Mouse (Mus musculus) heart, embryonic 13.5 days (tissue): ENCODE results near the gene Sdk1. TPM values are rescaled to one million over a fixed set of nuclear protein-coding genes. Genes with fewer than 3 reads are reported as not detected.

Experiments used
- ATAC-seq: fragments of 200-750 bp; cut with Nextera tagmentation; 2 replicates; pipeline ENCODE4 v1.8.0; 2017; ENCODE audit warnings: moderate TSS enrichment; ENCODE audit not compliant: insufficient number of reproducible peaks, low FRiP score, low TSS enrichment; ENCODE audit errors: extremely low read depth
- H3K27ac ChIP-seq: fragments of 300-500 bp; sonication (generic); replicated peaks from 2 replicates; pipeline ENCODE4 v1.5.1; 2015; ENCODE audit warnings: moderate library complexity, mild to moderate bottlenecking, inconsistent platforms
- H3K27me3 ChIP-seq: fragments of 300-500 bp; sonication (generic); replicated peaks from 2 replicates; pipeline ENCODE4 v1.6.1; 2015; ENCODE audit warnings: mild to moderate bottlenecking, inconsistent platforms
- H3K36me3 ChIP-seq: fragments of 300-500 bp; sonication (generic); 2 replicates; pipeline ENCODE4 v1.6.1; 2015; ENCODE audit warnings: mild to moderate bottlenecking, inconsistent platforms
- H3K4me1 ChIP-seq: fragments of 300-500 bp; sonication (generic); 2 replicates; pipeline ENCODE4 v1.6.1; 2015; ENCODE audit warnings: inconsistent platforms
- H3K4me2 ChIP-seq: fragments of 300-500 bp; sonication (generic); 2 replicates; pipeline ENCODE4 v1.6.1; 2015; ENCODE audit warnings: inconsistent platforms, mild to moderate bottlenecking, moderate library complexity
- H3K4me3 ChIP-seq: fragments of 300-500 bp; sonication (generic); 2 replicates; pipeline ENCODE4 v1.5.1; 2015; ENCODE audit warnings: moderate library complexity, mild to moderate bottlenecking, inconsistent platforms
- H3K9ac ChIP-seq: fragments of 300-500 bp; sonication (generic); 2 replicates; pipeline ENCODE4 v1.6.1; 2015; ENCODE audit warnings: inconsistent platforms, mild to moderate bottlenecking, moderate library complexity
- H3K9me3 ChIP-seq: fragments of 300-500 bp; sonication (generic); 2 replicates; pipeline ENCODE4 v1.6.1; 2016; ENCODE audit warnings: inconsistent platforms
- WGBS: fragments of 180-500 bp; shearing (Covaris S2); methylation state at CpG from one replicate; pipeline ENCODE4 v1.1.7; 2015; ENCODE audit warnings: mixed read lengths; 5-methylcytosine and 5-hydroxymethylcytosine counted together
- polyA plus RNA-seq: library from polyadenylated mRNA; unstranded; fragments of >200 nt; fragmentation: Nextera tagmentation; extraction: Ambion mirVana; gene quantifications from 2 replicates; pipeline ENCODE4 v1.2.1, GENCODE M21; 2015

Sdk1 gene
- polyA plus RNA-seq, 1 experiment from 2014 or later: 1.6 TPM

DNA sequence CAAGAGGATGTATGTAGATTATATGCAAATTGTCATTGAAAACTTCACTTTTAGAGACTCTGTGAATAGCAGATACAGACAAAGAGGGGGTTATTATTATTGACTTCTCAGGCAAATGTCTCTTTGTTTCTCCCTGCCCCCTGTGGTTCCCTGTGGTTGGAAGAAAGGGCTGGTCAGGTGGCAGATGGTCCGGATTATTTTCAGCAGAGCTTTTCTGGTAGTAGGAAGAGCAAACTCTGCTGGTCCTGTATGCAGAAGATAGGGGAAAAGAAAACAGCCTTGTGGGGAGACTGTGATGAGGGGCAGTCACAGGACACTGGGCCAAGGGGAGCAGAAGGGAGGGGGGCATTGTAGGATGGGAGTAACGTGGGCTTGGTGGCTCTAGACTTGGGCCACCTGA is 147.2 kb downstream of the Sdk1 start:
- Histone ChIP-seq H3K9ac (no peak overlapping the region), H3K9me3 (no peaks in the 10 kb centered on the region), H3K4me3 (no peak overlapping the region), H3K4me1 (peaks cover 11% of the 10 kb centered on the region; the same call in 1 of the 2 replicates), H3K27me3 (no peaks in the 10 kb centered on the region), H3K4me2 (no peak overlapping the region), H3K27ac (no peak overlapping the region), H3K36me3 (no peaks in the 10 kb centered on the region)
- no peak for ATAC-seq
- 56% methylated on average over 2 of the region's 2 CpGs for WGBS

DNA sequence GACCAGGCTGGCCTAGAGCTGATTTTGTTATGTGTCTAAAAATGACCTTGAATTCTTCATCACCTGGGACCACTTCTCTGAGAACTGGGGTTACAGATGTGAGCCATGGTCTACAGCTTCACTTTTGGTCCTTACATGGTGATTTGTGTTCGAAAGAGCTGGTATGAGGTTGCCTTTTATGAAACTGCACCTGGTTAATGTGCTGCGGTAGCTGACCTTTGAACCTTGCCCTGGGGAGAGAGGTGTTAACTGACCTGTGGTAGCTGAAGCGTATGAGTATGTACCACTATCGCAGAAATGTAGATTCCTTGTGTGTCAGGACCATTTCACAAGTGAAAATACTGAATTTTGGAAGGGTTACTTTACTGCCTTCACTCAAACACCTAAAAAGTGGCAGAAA is 149.3 kb downstream of the Sdk1 start:
- no peak overlapping the region for H3K4me3 ChIP-seq
- H3K27me3 ChIP-seq: no peaks in the 10 kb centered on the region
- 71% methylated on average over 4 of the region's 4 CpGs for WGBS

DNA sequence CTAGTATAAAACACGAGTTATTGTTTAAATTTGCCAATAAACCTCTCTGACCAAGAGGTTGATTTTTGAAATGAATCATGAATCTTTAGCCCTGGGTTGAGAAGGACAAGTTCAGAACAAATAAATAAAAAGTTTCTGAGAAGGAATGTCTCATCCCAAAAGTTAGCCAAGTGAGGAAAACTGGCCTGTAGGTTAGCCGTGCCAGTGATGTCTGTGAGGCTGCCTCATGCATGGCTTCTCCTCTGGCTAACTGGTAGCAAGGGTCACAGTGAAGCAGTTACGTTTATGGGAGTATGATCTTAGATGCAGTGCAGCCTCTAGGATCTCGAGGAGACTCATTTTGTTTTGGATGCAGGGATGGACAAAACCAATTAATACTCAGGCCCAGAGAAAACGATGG is 149.9 kb downstream of the Sdk1 start:
- Histone ChIP-seq H3K27ac (no peak overlapping the region), H3K9me3 (no peaks in the 10 kb centered on the region), H3K4me1 (peaks cover 11% of the 10 kb centered on the region; the same call in 1 of the 2 replicates), H3K36me3 (no peaks in the 10 kb centered on the region), H3K4me3 (no peak overlapping the region), H3K4me2 (no peak overlapping the region), H3K27me3 (no peaks in the 10 kb centered on the region), H3K9ac (no peak overlapping the region)
- ATAC-seq: no peak
- 74% methylated on average over 5 of the region's 5 CpGs for WGBS

More for the DNA sequence above, 149.3 kb downstream of the Sdk1 start:
- Histone ChIP-seq H3K4me1 (peaks cover 11% of the 10 kb centered on the region; the same call in 1 of the 2 replicates), H3K4me2 (no peak overlapping the region), H3K9me3 (no peaks in the 10 kb centered on the region), H3K27ac (no peak overlapping the region), H3K9ac (no peak overlapping the region), H3K36me3 (no peaks in the 10 kb centered on the region)
- ATAC-seq: no peak

DNA sequence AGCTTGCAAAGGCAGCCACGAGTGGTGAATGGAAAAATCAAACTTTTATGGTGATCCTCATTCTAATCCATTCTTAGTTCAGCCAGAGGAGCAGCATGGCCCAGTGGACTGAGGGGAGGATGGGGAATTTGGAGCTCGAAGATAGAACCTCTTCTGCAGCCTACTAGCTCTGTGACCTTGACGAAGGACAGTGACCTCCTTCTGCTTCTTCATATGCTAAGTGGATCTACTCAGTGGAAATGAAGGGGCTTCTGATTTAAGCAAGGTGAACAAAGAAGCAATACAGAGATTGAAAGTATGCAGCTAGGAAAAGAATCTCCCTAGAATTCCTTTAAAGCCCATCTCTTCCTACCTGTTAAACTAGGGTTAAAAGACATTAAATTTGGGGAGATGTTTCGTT is 152.6 kb downstream of the Sdk1 start:
- Histone ChIP-seq H3K4me3 (no peak overlapping the region), H3K36me3 (no peaks in the 10 kb centered on the region), H3K27me3 (no peaks in the 10 kb centered on the region), H3K27ac (no peak overlapping the region), H3K4me1 (peaks cover 3% of the 10 kb centered on the region; the same call in 1 of the 2 replicates), H3K4me2 (no peak overlapping the region), H3K9me3 (no peaks in the 10 kb centered on the region), H3K9ac (no peak overlapping the region)
- WGBS: 71% methylated on average over 4 of the region's 4 CpGs
- no peak for ATAC-seq

DNA sequence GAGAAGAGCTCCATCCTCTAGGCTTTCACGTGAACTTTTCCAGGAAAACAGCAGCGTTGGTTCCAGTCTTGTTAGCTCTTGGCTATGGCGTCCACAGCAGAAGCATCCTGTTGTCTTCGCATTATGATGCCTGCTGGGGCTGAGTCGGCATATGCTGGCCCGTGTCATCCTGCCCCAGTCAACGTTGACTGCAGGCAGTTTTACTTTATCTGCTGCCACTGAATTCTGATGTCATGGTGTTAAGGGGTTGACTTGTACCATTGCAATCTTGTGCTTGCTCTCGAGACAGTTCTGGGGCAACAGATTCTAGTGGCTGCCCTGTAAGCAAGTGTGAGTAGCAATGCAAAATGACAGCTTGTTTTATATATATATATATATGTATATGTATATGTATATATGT is 153.3 kb downstream of the Sdk1 start:
- H3K36me3 ChIP-seq: no peaks in the 10 kb centered on the region
- no peak overlapping the region for H3K4me2 ChIP-seq
- H3K27me3 ChIP-seq: no peaks in the 10 kb centered on the region
- 79% methylated on average over 8 of the region's 8 CpGs for WGBS
- H3K4me1 ChIP-seq: peaks cover 3% of the 10 kb centered on the region; the same call in 1 of the 2 replicates
- no peak for ATAC-seq
- no peak overlapping the region for H3K4me3 ChIP-seq
- H3K9me3 ChIP-seq: no peaks in the 10 kb centered on the region
- H3K9ac ChIP-seq: no peak overlapping the region
- H3K27ac ChIP-seq: no peak overlapping the region

DNA sequence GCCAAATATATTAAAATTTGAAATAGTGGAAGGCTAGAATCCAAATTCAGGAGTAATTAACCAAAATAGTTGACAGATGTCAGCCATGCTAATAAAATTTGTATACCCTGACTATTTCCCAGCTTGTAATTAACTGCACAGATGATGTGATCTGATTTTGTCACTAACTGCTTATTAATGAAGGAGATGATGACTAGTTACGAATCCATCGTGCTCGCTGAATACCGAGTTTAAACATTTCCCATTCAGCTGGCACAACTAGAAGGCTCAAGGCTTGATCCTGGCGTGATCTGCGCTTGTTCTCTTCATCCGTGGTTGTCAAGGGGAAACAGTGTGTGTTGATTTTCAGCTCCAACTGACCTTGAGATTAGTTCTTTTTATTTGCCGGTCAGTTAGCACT is 162.5 kb downstream of the Sdk1 start:
- Histone ChIP-seq H3K4me1 (peaks cover 24% of the 10 kb centered on the region), H3K9ac (no peak overlapping the region), H3K9me3 (no peaks in the 10 kb centered on the region), H3K27me3 (no peaks in the 10 kb centered on the region), H3K4me2 (no peak overlapping the region), H3K4me3 (no peak overlapping the region), H3K27ac (no peak overlapping the region), H3K36me3 (no peaks in the 10 kb centered on the region)
- no peak for ATAC-seq
- 78% methylated on average over 8 of the region's 8 CpGs for WGBS

DNA sequence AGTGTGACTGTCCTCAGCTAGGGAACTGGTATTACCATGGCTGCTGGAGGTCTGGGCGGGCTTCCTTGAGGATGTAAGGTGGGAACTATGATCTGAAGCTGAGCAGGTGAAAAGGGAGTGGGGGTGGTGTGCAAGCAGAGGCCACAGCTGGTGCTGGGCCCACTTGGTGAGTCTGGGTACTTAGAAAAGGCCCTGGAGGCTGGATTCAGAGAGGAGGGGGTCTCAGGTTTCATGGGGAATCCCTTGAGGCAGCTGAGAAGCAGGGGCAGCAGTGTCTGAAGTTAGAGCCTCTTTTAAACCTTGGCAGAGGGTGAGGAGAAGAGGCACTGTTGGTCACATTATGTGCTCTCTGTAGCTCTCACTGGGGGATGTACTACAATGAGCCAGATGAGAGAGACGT is 163.4 kb downstream of the Sdk1 start:
- Histone ChIP-seq H3K9ac (no peak overlapping the region), H3K27me3 (no peaks in the 10 kb centered on the region), H3K4me1 (peaks cover 25% of the 10 kb centered on the region), H3K4me2 (no peak overlapping the region), H3K9me3 (no peaks in the 10 kb centered on the region), H3K4me3 (no peak overlapping the region), H3K36me3 (no peaks in the 10 kb centered on the region), H3K27ac (no peak overlapping the region)
- no peak for ATAC-seq
- 50% methylated on average over 2 of the region's 2 CpGs for WGBS

DNA sequence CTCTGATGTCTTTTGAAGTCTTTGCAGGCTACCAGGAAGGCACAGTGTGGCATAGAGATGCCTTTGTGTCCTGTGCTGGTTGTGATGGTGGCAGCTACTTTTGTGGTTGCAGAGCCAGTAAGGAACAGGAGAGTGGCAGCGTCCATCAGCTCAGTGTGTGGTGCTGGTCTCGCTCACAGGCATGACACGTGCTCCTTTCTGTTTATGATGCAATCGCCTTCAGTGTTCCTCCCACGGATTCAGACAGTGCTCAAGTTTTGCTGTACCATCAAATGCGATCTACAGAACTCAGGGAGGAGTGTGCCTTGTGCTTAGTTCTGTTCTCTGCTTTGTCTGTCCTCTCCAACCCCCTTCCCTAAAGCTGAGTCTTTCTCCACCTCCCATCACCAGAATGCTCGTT is 165.6 kb downstream of the Sdk1 start:
- Histone ChIP-seq H3K27ac (no peak overlapping the region), H3K27me3 (no peaks in the 10 kb centered on the region), H3K9ac (no peak overlapping the region), H3K4me3 (no peak overlapping the region), H3K9me3 (no peaks in the 10 kb centered on the region), H3K36me3 (no peaks in the 10 kb centered on the region), H3K4me1 (peaks cover 30% of the 10 kb centered on the region), H3K4me2 (no peak overlapping the region)
- 56% methylated on average over 7 of the region's 7 CpGs for WGBS
- no peak for ATAC-seq

DNA sequence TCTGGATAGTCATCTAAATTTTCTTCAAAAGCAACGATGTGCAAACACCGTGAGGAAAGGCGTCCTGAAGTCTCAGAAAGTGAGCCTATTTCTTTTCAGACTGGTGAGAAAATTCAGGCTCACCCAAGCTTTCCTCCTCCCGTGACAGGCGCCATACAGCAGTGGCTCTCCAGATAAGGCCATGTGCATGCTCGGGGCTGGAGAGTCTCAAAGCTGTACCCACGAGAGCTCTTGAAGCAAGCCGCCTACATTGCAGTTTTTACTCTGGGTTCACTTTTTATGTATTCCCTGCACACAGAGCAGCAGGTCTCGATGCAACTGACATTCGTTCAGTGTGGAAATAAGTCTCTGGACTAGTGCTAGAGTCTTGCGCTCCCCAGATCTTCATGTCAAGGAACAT is 171.7 kb downstream of the Sdk1 start:
- H3K9ac ChIP-seq: peak overlapping the region; percentile 28
- 28% methylated on average over 11 of the region's 11 CpGs for WGBS
- H3K36me3 ChIP-seq: no peaks in the 10 kb centered on the region
- no peak overlapping the region for H3K4me3 ChIP-seq
- H3K4me2 ChIP-seq: peak overlapping the region; percentile 46
- H3K4me1 ChIP-seq: peaks cover 53% of the 10 kb centered on the region
- H3K27me3 ChIP-seq: no peaks in the 10 kb centered on the region
- H3K9me3 ChIP-seq: no peaks in the 10 kb centered on the region
- no peak for ATAC-seq
- H3K27ac ChIP-seq: peak overlapping the region; percentile 69

DNA sequence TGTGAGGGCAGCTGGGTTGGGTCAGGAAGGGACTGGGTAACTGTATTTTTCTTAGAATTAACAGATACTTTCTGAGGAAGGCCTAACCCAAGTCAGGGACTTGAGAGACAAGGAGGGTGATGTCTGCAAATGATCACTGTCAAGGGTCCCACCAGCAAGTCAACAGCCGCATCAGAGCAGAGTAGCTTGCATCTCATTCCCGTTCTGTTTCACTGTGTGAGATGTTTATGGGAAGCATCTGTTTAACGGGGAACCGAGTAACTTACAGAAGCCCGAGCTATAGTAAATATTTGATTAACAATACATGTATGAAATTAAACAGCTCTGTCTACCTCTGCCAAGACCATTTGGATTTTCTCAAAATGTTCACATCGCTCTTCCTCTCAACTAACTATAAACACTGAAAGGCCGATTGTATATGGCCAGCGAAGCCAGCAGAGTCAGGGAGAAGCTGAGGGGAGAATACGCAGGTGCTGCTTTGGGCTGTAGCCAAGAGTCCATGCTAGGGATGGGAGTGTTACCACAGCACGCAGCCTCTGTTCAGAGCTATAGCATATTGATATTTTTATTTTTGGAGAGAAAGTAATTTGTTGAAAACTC is 174.5 kb downstream of the Sdk1 start:
- ATAC-seq: no peak
- H3K36me3 ChIP-seq: no peaks in the 10 kb centered on the region

DNA sequence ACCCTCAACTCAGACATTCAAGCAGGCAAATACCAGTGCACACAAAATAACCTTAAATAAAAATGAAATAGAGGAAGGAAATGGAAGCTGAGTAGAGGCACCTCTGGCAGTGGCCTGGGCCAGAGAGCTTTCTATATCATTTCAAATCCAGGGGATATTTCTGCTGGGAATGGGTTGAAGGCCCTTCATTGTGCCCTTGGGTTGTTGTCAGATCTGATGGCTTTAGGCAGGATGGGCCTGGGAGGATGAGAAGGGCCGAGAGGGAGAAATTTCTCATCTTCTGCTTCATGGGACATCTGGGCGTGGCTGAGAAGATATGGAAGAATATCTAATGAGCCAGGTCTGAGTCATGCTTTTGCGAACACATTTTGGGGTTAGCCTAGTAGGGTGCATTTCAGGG is 186.8 kb downstream of the Sdk1 start:
- Histone ChIP-seq H3K27ac (no peak overlapping the region), H3K4me2 (no peak overlapping the region), H3K9me3 (no peaks in the 10 kb centered on the region), H3K27me3 (no peaks in the 10 kb centered on the region), H3K4me3 (no peak overlapping the region), H3K9ac (no peak overlapping the region), H3K36me3 (no peaks in the 10 kb centered on the region), H3K4me1 (peaks cover 43% of the 10 kb centered on the region)
- ATAC-seq: no peak
- 70% methylated on average over 3 of the region's 3 CpGs for WGBS

More for the DNA sequence above, 174.5 kb downstream of the Sdk1 start:
- Histone ChIP-seq H3K27ac (peak overlapping the region; percentile 80; the same call in 1 of the 2 replicates), H3K9me3 (no peaks in the 10 kb centered on the region), H3K4me1 (peaks cover 51% of the 10 kb centered on the region), H3K4me3 (no peak overlapping the region), H3K4me2 (no peak overlapping the region), H3K9ac (no peak overlapping the region), H3K27me3 (no peaks in the 10 kb centered on the region)
- 62% methylated on average over 10 of the region's 10 CpGs for WGBS

DNA sequence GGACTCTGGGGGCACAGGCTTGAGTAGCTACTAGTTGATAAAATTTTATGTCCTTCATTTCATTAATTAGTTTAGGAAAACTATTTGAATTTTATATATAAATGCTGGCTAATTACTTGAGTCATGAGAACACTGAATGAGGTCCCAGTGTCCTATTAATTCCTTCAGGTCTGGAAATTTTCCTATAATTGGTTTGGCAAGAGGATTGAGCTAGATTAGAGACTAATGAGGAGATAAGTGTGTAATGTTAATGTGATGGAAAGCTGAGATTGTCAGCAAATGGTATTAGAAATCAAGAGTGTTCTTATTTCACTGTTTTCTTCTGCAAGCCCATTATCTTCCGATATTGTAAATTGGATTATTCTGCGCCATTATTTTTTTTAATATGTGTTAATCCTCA is 192.0 kb downstream of the Sdk1 start:
- Histone ChIP-seq H3K9me3 (no peaks in the 10 kb centered on the region), H3K36me3 (no peaks in the 10 kb centered on the region), H3K9ac (no peak overlapping the region), H3K4me3 (no peak overlapping the region), H3K4me1 (peaks cover 37% of the 10 kb centered on the region), H3K27ac (no peak overlapping the region), H3K4me2 (no peak overlapping the region), H3K27me3 (no peaks in the 10 kb centered on the region)
- ATAC-seq: no peak
- WGBS: 81% methylated on average over 2 of the region's 2 CpGs
